Mouse (Mus musculus) gastrocnemius, postnatal 14 days (tissue): ENCODE measurements around the gene Baiap2. TPM values are rescaled to one million over a fixed set of nuclear protein-coding genes. Genes with fewer than 3 reads are reported as not detected.

ENCODE experiments used
- DNase-seq: peaks from one replicate; pipeline ENCODE4 v3.0.0; 2021; ENCODE audit warnings: mixed read lengths
- intact Hi-C: fragments of 180-260 bp; cut with DNase I; formaldehyde crosslinking; loops from one replicate; pipeline ENCODE4 v1.15.1; 2025; ENCODE audit warnings: low total_unique reads
- total RNA-seq, 2 experiments: library from RNA; stranded (reverse); gene quantifications; 2 replicates each; pipeline ENCODE4 v1.2.3; 2021

Gene Baiap2
- total RNA-seq, 2 experiments from 2014 or later: 3.4 to 3.9 TPM

DNA sequence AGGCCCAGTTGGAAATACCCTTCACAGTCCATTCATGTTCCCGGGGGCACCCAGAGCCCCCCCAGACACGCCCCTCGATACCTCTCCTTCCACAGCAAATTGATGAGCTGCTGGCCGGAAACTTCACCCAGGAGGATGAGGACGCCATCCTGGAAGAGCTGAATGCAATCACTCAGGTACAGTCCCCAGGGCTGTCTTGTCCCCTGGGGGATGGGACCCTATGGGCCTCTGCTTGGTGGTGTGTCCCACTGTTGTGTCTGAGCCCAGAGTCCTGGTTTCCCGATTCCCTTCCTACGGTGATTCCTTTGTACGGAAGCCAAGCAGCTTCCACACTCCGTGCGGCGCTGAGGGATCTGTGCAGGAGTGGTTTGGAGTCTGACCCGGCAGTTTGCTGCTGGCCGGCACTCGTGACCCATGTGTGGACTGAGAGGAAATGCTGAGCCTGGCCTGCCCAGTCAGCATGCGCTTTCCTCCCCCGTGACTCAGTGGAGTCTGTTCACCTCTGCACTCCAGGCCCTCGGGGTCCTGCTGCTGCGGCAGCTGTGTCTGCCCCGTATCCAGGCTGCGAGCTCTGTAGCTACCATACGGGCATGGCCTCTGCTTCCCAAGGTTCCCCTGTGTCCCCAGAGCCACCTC, 25.6 kb upstream of the Baiap2 start:
- DNase-seq: peak; percentile 10

DNA sequence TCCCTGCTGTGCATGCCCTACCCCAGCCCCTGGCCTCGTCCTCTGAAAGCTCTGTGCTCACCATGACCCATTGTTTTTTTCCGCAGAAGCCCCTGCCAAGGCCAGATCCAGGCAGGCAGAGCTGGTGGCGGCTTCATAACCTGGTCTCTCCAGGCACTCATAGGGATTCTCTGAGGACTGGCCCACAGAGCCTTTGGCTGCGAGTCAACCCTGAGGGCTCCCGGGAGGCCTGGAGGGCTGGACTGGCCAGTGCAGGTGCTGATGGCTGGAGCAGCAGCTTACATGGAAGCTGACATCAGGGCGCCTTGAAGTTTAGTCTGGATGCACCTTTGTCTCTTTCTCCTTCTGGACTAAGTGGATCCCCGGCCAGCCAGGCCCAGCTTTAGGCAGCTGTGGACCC, 24.0 kb upstream of the Baiap2 start:
- peak; percentile 15 for DNase-seq
- intact Hi-C loops: no loop called here

More for the DNA sequence above, 25.6 kb upstream of the Baiap2 start:
- intact Hi-C loops: no loop called here

DNA sequence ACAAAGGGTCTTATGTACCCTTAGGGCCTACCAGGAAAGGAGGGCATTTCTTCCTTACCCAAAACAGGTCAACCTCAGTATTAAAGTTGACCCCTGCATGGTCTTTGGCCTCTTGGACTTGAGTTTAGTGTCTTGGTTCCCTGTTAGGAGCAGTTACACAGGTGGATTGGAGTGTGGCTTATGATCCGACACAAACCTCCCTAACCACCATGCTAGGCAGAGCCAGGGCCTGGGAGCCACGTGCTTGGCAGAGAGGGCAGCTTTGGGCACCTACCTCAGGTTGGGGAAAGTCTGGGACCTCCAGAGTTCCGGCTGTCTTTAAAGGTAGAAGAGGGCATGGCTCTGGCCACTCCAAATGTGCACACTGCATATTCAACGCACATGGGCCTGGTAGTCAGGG, 23.1 kb upstream of the Baiap2 start:
- intact Hi-C loops: no loop called here
- DNase-seq: no peak

DNA sequence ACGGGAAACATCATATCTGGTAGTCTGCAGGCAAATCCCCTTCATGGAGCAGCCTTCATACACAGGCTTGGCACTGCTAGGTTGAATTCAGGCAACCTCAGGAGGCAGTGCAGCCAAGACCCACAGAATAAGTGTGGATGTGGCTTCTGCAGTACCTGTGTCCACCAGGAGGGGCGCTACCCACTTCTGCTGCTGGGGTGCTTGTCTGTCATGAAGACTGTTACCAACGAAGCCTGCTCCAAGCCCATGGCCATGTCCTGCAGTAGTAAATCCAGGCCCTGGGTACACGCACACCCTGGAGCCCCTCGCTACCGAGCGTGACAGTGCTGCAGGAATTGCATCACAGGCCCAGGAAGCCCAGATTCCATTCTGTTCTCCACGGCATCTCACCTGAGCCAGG, 22.7 kb upstream of the Baiap2 start:
- DNase-seq: peak; percentile 75
- intact Hi-C loops: no loop called here

DNA sequence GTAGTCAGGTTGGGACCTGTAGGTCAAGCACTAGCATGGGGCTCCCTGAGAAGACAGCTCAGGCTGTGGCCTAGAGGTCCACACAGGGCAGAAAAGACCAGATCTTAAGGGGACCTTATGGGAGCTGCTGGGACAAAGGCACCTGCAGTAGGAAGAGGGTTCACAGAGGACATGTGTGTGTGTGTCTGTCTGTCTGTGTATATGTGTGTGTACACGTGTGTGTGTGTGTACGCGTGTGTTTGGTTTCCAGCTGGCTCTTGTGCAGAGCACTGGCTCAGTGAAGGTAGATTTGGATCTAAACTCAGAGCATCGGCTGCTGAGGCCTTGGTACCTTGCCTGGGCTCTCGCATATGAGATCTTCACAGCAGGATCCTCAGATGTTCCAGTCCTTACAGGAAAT, 21.9 kb upstream of the Baiap2 start:
- intact Hi-C loops: no loop called here
- no peak for DNase-seq

DNA sequence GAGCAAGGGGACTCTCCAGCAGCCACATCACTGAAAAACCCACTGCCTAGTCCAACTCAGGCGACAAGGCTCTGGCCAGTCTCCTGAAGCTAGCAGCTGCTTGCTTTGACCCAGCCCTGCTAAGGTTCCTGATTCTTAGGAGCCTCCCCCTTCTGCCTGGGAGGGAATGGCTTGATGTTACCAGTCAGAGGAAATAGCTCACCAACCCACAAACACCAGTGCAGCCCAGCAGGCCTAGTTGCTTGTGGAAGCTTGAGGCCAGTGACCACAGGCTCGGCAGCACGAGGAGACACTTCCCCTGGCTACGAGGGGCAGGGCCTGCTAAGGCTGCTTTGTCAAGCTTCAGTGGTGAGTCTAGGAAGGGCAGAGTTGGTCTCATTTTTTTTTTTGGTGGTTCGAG, 17.4 kb upstream of the Baiap2 start:
- no peak for DNase-seq

DNA sequence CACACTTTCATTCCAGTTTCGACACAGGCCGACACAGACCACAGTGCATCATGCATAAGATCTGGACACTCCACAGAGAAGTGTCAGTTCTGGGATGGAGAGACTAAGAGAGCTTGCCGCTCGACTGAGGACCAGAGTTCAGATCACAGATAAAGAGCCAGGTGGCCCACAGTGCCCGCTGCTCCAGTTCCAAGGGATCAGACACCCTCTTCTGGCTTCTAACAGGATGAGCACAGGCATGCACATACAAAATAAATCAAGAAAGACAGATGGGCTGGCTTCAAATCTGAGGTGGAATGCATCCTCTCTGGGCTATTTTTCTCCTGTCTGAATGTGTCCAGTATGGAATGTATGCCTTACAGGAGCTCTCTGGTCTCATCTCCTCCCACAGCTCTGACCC, 15.8 kb upstream of the Baiap2 start:
- no peak for DNase-seq
- intact Hi-C loops: no loop called here

More for the DNA sequence above, 17.4 kb upstream of the Baiap2 start:
- intact Hi-C loops: no loop called here

DNA sequence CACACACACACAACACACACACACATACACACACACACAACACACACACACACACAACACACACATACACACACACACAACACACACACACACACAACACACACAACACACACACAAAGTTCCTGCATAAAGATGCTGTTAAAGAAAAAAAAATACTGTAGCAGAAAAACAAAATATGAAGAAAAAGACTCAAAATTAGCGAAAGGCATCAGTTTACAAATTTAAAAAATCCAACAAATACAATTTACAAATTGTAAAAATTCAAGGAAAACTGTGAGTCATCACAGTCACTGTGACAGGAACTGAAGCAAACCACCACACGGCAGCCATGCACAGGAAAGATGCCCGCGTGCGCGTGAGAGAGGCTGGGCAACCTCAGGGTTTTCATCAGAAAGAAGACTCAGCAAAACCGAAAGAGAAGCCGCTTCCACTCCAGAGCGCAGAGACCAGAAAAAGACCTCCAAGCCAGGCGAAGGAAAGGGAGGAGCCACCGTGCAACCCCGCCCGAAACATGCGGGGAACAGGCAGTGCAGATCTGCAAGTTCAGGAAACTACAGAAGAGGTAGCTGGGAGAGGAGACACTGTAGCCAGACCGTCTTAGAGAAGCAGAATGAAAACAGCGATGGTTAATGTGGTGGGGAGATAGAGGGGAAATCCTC, 14.4 kb upstream of the Baiap2 start:
- intact Hi-C loops: no loop called here

DNA sequence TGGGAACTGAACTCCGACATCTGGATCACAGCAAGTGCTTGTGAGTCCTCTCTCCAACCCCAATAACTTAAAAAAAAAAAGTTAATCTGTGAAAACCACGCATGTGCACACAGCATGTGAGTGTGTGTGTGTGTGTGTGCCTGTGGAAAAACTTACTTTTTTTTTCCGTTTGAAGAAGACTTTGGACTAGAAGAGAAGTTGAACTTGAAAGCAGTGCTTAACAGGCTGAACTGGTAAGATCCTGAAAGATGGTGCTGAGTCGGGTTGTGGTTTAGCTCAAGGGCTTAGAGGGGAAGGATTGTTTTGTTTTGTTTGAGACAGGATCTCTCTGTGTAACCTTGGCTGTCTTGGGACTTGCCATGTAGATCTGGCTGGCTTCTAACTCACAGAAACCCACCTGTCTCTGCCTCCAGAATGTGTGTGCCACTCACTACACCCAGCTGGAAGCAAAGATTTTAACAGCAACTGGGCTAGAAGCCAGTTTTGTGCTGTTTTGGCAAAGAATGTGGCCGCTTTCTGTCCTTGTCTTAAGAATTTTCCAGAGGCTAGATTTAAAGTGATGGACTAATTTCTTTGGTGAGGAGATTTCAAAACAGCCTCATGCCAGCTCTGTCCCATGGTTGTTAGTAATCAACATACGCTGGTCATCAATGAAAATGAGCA, 12.8 kb upstream of the Baiap2 start:
- DNase-seq: no peak
- intact Hi-C loops: no loop called here

More for the DNA sequence above, 14.4 kb upstream of the Baiap2 start:
- DNase-seq: peak; percentile 50

DNA sequence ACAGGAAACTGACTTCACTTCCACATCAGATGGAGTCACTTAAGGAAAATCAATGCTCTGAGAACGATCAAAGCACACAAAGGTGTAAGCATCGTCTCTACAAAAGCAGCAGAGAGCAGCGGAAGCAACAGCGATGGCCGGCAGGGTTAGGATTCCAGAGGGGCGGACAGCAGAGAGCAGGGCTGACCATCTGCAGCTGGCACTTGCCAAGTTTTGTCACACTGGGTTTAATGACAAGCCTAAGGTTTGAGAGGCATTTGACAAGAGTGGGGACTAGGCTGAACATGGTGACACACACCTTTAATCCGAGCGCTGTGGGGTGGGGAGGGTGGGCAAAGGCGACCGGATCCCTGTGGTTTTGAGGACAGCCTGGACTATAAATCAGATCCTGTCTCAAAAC, 10.8 kb upstream of the Baiap2 start:
- intact Hi-C loops: no loop called here
- DNase-seq: no peak

DNA sequence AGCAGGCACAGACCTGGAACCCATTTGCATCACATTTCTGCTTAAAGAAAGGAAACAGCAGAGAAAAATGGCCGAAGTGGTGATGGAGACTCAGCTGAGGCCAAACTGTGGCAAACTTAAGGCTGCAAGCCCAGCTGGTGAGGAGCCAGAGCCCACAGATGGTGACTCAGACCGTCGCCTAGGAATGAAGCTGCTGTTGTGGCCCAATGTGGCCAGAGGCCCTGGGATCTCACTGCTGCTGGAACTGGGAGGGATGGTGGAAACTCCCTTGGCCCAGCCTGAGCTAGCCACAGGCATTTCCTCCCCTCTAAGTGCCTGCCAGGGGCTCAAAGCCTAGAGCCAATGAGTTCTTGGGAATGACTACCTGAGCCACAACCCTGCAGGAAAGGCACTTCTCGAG, 9.4 kb upstream of the Baiap2 start:
- peak; percentile 72 for DNase-seq
- intact Hi-C loops: no loop called here

DNA sequence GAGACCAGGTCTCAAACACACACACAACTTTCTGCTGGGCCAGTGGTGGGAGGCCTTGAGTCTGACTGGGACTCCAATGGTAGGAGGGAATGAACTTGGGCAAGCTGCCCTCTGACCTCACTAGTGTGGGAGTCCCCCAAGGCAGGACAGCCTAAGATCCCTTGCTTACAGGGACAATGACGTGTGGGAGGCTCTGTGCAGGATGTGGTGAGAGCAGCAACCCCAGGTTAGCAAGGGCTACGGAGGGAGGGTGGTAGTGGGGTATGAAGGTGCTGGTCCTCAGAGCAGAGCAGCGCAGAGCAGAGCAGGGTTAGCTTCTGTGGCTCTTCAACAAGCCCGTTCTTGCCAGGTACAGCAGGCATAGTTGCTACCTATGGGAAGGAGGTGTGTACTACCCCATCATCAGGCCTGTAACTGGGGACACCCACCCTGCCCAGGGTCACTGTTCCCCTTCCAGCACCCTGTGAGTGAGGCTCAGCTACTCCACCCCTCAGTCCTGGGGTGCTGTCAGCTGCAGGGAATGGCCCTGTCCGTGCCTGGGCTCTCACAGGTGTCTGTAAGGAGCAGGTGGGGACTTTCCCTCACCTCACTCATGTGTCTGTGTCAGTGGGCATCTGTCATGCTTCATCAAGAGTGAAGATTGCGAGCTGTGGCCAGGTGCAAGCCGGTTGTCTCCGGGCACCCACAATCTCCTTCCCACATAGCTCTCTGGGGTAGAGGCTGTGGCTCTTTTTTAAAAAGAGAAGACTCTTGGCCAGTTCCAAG, 8.6 kb upstream of the Baiap2 start:
- intact Hi-C loops: no loop called here
- no peak for DNase-seq

DNA sequence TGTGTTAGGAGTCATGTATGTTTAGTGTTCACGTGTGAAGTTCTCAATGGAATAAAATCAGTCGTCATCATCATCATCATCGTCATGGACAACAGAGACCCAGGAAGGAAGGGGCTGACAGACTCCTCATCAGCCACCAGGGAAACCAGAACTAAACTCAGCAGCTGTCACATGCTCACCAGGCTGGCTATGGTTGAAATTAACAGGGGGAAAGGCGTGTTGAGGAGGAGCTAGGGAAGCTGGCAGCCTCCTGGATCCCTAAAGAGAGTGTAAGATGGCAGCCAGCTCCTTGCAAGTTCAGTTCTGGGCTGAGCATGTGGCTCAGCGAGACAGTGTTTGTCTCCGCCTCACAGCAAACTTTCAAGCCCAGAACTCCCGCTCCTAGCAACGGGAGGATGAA, 7.8 kb upstream of the Baiap2 start:
- no peak for DNase-seq
- intact Hi-C loops: loop anchor here (5.0 kb wide), 1 partner anchor 58 kb away; no protein-coding TSS in a partner anchor

DNA sequence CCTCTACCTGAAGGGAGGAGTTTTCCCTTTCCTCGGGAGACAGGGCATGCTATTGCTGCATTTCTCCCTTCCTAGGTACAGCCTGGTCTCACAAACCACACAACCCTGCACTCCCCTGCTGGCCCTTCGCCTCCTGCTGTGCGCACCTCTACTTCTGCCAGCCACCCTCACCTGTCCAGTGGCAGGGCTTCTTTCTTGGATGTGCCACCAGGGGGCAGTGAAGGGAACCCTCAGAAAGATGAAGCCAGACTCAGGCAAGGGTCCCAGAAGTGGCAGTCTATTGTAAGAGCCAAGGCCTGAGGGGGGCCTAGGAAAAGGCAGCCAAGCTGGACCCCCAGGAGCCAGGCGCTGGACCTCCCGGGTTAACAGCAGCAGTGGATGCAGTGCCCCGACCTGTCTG, 7.1 kb upstream of the Baiap2 start:
- intact Hi-C loops: loop anchor here (5.0 kb wide), 1 partner anchor 57 kb away; no protein-coding TSS in a partner anchor
- DNase-seq: peak; percentile 63

DNA sequence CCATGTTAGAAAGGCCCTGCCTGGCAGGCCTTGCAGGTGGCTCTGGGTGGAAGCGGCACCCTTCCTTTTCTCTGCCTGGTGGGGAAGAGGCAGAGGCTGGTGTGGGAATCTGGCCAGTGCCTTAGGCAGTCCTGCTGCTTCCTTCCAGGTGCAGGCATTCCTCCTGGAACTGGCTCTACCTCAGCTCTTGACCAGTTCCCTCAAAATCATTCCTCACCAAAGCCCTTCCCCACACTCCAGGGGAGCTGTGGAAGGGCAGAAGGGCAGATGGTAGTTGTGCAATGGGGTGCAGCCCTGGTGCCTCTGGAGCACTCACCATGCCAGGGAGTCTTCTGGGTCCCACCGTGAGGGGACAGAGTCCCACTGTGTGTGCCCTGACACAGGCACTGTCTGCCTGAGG, 6.1 kb upstream of the Baiap2 start:
- intact Hi-C loops: loop anchor here (5.0 kb wide), 1 partner anchor 56 kb away; no protein-coding TSS in a partner anchor

DNA sequence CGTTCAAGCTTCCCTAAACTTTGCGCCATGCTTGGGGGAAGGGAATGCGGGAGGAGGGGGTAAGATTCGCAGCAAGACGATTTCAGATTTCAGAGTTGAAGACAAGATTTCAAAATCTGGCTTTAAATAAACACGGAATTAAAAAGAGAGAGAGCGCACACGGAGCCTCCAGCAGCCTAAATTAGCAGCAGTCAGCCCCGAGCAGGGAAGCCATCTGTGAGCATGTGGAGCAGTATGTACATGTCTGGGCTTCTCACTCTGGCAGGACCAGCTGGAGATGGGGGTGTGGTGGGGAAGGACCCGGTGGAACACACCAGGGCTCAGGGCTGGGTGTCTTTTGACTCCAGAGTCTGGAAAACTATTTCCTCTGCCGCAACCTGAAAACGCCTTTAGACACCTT, 5.3 kb upstream of the Baiap2 start:
- intact Hi-C loops: loop anchor here (5.0 kb wide), 1 partner anchor 55 kb away; no protein-coding TSS in a partner anchor
- no peak for DNase-seq

More for the DNA sequence above, 6.1 kb upstream of the Baiap2 start:
- no peak for DNase-seq

DNA sequence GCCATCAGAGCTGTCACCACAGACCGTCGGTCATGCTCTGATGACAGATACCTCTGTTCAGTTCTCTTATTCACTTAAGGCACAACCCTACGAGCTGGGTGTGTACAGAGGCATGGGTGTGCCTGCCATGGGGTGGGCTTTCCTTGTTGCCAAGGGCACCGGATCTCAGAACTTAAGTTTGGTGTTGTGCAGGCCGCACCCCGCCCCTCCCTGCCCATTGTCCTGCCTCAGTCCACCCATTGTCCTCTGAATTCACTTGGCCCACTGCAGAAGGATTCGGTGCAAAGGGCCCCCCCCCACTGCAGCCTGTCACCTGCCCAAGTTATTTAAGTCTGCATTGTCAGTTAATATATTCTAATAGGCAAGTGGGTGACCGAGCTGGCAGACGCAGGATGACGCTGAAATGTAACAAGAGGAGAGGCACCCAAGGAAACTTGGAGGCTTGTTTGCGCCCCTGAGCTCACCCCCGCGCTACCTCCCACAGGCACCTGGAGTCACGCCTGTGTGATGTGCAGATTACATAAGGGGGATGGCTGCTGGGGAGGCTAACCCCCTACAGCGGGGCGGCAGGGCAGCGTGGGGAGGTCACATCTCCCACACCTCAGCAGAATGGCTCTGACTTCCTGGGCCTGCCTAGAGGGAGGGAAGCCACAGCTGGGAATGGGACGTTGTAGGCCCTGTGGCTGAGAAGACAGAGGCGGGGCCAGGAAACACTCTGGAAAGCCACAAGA, 4.6 kb upstream of the Baiap2 start:
- no peak for DNase-seq
- intact Hi-C loops: loop anchor here (5.0 kb wide), 1 partner anchor 54 kb away; no protein-coding TSS in a partner anchor

DNA sequence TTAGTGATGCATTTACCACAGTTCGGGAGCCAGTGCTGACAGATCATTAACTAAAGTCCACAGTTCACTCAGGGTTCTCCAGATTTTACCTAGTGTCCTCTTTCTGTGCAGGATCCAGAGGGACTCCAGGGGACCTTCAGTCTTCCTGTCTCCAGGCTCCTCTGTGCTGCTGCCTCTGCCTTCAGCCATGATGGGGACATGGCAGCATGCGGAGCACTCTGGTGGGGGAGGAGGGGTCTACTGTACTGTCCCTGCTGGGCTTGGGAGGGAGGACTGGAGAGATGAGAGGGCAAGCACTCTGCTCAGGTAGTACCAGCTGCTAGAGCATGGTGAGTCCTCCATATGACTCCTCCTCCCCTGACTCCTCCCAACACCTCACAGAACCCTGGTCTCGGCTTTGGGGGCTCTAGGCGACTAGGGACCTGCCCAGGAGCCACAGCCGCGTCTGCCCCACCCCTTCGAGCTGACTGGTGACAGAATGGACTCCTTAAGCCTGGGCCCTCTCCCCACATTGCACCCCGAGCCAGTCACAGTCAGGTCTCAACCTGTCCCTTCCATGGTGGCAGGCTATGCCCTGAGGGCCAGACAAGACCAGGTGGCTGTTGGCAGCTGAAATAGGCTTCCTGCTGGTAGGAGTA, 3.4 kb upstream of the Baiap2 start:
- intact Hi-C loops: loop anchor here (5.0 kb wide), 1 partner anchor 53 kb away; no protein-coding TSS in a partner anchor
- no peak for DNase-seq

DNA sequence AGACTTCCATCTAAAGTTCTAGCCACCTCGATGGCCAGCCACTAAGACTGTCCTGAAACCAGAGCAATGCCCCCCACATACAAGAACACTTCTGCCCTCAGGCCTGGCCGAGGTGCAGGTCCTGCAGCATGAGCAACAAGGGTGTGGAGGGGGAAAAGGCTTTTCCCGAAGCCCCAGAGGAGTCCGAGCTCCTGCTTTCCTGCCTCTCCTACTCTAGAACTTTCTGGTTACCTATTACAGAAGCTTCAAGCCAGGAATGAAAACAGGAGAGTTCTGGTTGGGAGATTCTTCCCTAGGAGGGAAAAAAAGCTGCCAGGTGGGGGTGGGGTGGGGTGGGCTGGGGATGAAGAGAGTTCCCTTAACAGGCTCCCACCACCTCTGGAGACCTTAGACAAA, 2.9 kb upstream of the Baiap2 start:
- intact Hi-C loops: loop anchor here (5.0 kb wide), 1 partner anchor 53 kb away; no protein-coding TSS in a partner anchor
- no peak for DNase-seq
